Mouse (Mus musculus) limb, embryonic 15.5 days (tissue): ENCODE data around the gene Ubap2. TPM values are rescaled to one million over a fixed set of nuclear protein-coding genes. Genes with fewer than 3 reads are reported as not detected.
A peak's percentile ranks its signal among the peaks of the same experiment; 100 is the strongest.

Source experiments
- ATAC-seq: fragments of 200-750 bp; cut with Nextera tagmentation; 2 replicates; pipeline ENCODE4 v1.8.0; 2017; ENCODE audit warnings: low read depth, moderate TSS enrichment; ENCODE audit not compliant: insufficient number of reproducible peaks, low FRiP score, low TSS enrichment
- H3K27ac ChIP-seq: fragments of 300-500 bp; sonication (generic); 2 replicates; pipeline ENCODE4 v1.5.1; 2015; ENCODE audit warnings: moderate library complexity, mild to moderate bottlenecking, inconsistent platforms
- H3K27me3 ChIP-seq: fragments of 300-500 bp; sonication (generic); 2 replicates; pipeline ENCODE4 v1.6.1; 2015; ENCODE audit warnings: inconsistent platforms
- H3K36me3 ChIP-seq: fragments of 300-500 bp; sonication (generic); 2 replicates; pipeline ENCODE4 v1.6.1; 2015; ENCODE audit warnings: inconsistent platforms
- H3K4me1 ChIP-seq: fragments of 300-500 bp; sonication (generic); 2 replicates; pipeline ENCODE4 v1.6.1; 2015; ENCODE audit warnings: inconsistent platforms
- H3K4me2 ChIP-seq: fragments of 300-500 bp; sonication (generic); 2 replicates; pipeline ENCODE4 v1.6.1; 2015; ENCODE audit warnings: mild to moderate bottlenecking, inconsistent platforms
- H3K4me3 ChIP-seq: fragments of 300-500 bp; sonication (generic); 2 replicates; pipeline ENCODE4 v1.5.1; 2015; ENCODE audit warnings: mild to moderate bottlenecking, inconsistent platforms
- H3K9ac ChIP-seq: fragments of 300-500 bp; sonication (generic); 2 replicates; pipeline ENCODE4 v1.6.1; 2015; ENCODE audit warnings: inconsistent platforms
- H3K9me3 ChIP-seq: fragments of 300-500 bp; sonication (generic); 2 replicates; pipeline ENCODE4 v1.6.1; 2016; ENCODE audit warnings: inconsistent platforms
- WGBS: fragments of 180-500 bp; shearing (Covaris S2); methylation state at CpG from one replicate; pipeline ENCODE4 v1.1.7; 2015; 5-methylcytosine and 5-hydroxymethylcytosine counted together
- polyA plus RNA-seq: library from polyadenylated mRNA; unstranded; fragments of >200 nt; fragmentation: Nextera tagmentation; extraction: Ambion mirVana; gene quantifications from 2 replicates; pipeline ENCODE4 v1.2.1, GENCODE M21; 2015

Ubap2 gene
- polyA plus RNA-seq, 1 experiment from 2014 or later, result 56.9 TPM

DNA sequence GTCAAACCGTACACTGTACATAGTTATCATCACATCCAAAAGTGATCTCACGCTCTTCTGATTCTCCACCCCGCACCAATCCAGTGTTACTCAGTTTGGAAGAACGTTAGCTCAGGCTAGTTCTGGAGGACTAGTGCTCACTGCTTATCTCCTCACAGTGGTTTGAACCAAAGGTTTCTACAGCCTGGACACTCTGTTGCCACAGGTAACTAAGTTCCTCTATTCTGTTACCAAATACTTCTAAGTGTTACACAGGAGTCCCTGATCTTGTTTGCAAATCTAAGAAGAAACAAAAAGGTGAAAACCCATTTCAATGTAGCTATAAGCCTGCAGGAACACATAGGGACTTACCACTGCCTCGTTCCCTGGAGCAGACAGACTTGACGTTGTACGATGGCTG is 21.0 kb upstream of the Ubap2 start:
- Histone ChIP-seq H3K4me3 (no peak overlapping the region), H3K27me3 (no peaks in the 10 kb centered on the region), H3K9me3 (no peaks in the 10 kb centered on the region), H3K9ac (no peak overlapping the region), H3K4me2 (no peak overlapping the region), H3K36me3 (peaks cover 98% of the 10 kb centered on the region), H3K27ac (no peak overlapping the region), H3K4me1 (no peaks in the 10 kb centered on the region)
- WGBS, result 96% methylated on average over 7 of the region's 7 CpGs
- no peak for ATAC-seq

DNA sequence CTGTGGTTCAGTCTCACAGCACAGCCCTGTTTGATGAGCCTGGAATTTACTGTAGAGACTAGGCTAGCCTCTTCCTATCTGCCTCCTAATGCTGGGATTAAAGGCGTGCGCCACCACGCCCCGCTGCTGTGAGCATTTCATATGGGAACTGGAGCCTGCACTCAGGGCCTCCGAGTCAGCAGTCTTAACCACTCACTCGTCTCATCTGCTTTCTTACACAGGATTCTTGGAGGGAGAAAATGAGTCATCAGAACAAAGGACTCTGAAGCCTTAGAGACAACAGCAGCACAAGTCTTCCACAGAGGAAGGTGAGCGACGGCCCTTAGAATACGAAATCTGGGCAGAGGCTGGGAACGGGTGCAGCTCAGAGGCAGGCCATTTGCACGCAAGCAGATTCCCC is 20.6 kb upstream of the Ubap2 start:
- 88% methylated on average over 11 of the region's 11 CpGs for WGBS
- Histone ChIP-seq H3K4me1 (no peaks in the 10 kb centered on the region), H3K27ac (no peak overlapping the region)

DNA sequence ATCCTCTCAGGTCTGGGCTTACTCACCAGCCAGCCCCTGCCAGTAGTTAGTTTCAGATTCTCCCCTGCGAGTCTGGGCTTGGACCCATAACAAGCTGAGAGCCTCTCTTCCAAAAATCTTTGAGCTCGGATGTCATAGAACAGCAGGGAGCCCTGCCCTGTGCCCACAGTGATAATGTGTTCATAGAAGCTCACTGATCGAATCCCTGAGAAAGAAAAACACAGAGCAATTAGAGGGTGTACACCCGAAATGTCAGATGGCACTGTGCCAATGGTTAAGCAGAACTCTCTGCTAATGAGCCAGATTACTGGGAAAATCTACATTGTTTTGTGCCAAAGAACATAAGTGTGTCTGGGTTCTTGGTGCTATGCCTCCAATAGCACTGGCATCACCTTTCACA is 19.0 kb upstream of the Ubap2 start:
- ATAC-seq, result no peak

More for the DNA sequence above, 20.6 kb upstream of the Ubap2 start:
- peaks cover 97% of the 10 kb centered on the region for H3K36me3 ChIP-seq
- H3K4me3 ChIP-seq, result no peak overlapping the region
- no peak for ATAC-seq
- H3K9me3 ChIP-seq, result no peaks in the 10 kb centered on the region
- no peak overlapping the region for H3K4me2 ChIP-seq
- H3K9ac ChIP-seq, result no peak overlapping the region
- no peaks in the 10 kb centered on the region for H3K27me3 ChIP-seq

DNA sequence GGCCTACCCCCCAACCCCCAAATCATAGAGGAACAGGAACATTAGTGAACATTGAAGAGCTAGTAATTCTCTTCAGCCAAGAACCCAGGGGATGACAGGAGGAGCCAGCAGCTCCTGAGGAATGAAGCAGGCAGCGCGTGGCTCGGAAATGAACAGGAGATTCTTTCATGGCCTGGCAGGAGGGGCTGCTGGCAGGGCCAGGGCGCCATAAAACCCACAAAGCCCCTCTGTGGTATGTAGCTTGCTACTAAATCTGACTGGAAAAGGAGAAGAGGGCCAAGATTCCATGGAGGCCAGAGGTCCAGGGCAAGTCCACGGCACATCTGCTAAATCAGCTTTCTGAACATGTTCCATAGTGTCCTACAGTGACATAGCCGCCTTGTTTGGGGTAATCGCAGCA is 14.9 kb upstream of the Ubap2 start:
- Histone ChIP-seq H3K4me3 (no peak overlapping the region), H3K4me1 (peaks cover 9% of the 10 kb centered on the region; the same call in 1 of the 2 replicates), H3K9me3 (no peaks in the 10 kb centered on the region), H3K4me2 (no peak overlapping the region), H3K36me3 (peaks cover 47% of the 10 kb centered on the region), H3K27ac (peak overlapping the region; percentile 75), H3K9ac (no peak overlapping the region), H3K27me3 (no peaks in the 10 kb centered on the region)
- WGBS, result 54% methylated on average over 7 of the region's 7 CpGs
- peak; percentile 70 for ATAC-seq

More for the DNA sequence above, 19.0 kb upstream of the Ubap2 start:
- Histone ChIP-seq H3K27ac (no peak overlapping the region), H3K36me3 (peaks cover 86% of the 10 kb centered on the region), H3K27me3 (no peaks in the 10 kb centered on the region), H3K9ac (no peak overlapping the region), H3K4me2 (no peak overlapping the region), H3K4me3 (no peak overlapping the region), H3K9me3 (no peaks in the 10 kb centered on the region), H3K4me1 (peaks cover 9% of the 10 kb centered on the region; the same call in 1 of the 2 replicates)
- WGBS, result 65% methylated on average over 4 of the region's 4 CpGs

DNA sequence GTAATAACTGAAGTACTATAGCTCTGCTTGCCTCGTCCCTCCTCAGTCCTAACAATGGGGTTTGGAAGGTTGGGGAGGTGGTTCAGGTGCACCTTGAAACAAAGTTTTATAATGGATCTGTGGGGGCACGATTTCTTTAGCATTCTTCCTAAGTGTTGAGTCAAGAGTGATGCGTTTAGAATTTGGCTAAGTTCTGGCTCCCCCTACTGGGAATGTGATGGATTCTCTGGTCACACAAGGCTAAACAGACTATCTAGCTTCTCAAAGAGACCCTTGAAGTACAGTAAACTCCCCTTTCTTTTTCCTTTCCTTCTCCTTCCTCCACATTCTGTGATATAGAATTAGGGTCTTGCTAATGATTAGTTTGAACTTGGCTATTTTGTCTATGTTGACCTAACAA is 11.5 kb upstream of the Ubap2 start:
- Histone ChIP-seq H3K9ac (no peak overlapping the region), H3K27ac (no peak overlapping the region), H3K4me1 (peaks cover 12% of the 10 kb centered on the region; the same call in 1 of the 2 replicates), H3K27me3 (no peaks in the 10 kb centered on the region), H3K4me2 (no peak overlapping the region), H3K36me3 (peaks cover 14% of the 10 kb centered on the region), H3K4me3 (no peak overlapping the region), H3K9me3 (no peaks in the 10 kb centered on the region)
- no peak for ATAC-seq
- WGBS, result 15% methylated on average over 3 of the region's 3 CpGs

DNA sequence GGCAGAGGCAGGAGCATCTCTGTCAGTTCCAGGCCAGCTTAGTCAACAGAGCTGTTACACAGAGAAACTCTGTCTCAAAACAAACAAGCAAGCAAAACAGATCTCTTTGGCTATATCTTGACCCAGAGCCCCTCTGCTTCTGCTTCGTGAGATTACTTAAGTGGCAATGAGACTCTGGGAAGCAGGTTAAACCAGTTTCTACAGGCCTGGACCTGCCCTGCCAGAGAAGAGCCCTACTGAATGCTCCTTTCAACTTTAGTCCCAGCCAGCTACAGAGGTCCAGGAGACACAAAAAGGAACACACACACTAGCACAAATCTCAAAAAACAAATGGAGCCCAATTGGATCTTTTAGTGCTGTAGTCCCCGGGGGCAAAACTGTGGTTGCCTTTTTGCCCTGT is 9.1 kb upstream of the Ubap2 start:
- peaks cover 3% of the 10 kb centered on the region; the same call in 1 of the 2 replicates for H3K4me1 ChIP-seq
- no peaks in the 10 kb centered on the region for H3K36me3 ChIP-seq
- no peak overlapping the region for H3K4me2 ChIP-seq
- 77% methylated on average over 2 of the region's 2 CpGs for WGBS
- no peaks in the 10 kb centered on the region for H3K27me3 ChIP-seq
- 0 out of 2 replicates have a peak overlapping the region, but pooled peaks have one; percentile 47 for H3K27ac ChIP-seq
- no peak overlapping the region for H3K4me3 ChIP-seq
- H3K9me3 ChIP-seq, result no peaks in the 10 kb centered on the region
- no peak for ATAC-seq
- H3K9ac ChIP-seq, result no peak overlapping the region

DNA sequence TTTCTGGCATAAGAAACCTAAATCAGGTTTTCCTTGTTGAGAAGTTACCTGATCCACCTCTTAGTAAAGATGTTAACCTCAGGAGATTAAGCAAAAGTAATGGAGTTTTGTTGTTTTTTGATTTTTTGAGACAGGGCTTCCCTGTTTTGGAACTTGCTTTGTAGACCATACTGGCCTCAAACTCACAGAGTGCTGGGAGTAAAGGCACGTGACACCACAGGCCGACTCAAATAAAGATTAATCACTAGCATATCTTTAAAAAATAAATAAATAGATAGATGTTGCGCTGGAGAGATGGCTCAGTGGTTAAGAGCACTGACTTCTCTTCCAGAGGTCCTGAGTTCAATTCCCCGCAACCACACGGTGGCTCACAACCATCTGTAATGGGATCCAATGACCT is 983 bp upstream of the Ubap2 start:
- no peak for ATAC-seq
- Histone ChIP-seq H3K36me3 (peaks cover 3% of the 10 kb centered on the region; the same call in 1 of the 2 replicates), H3K27me3 (no peaks in the 10 kb centered on the region), H3K4me1 (peaks cover 23% of the 10 kb centered on the region), H3K9me3 (no peaks in the 10 kb centered on the region), H3K9ac (peak overlapping the region; percentile 43; the same call in 1 of the 2 replicates), H3K27ac (peak overlapping the region; percentile 95), H3K4me3 (peak overlapping the region; percentile 78), H3K4me2 (peak overlapping the region; percentile 61)
- WGBS, result 70% methylated on average over 5 of the region's 5 CpGs

DNA sequence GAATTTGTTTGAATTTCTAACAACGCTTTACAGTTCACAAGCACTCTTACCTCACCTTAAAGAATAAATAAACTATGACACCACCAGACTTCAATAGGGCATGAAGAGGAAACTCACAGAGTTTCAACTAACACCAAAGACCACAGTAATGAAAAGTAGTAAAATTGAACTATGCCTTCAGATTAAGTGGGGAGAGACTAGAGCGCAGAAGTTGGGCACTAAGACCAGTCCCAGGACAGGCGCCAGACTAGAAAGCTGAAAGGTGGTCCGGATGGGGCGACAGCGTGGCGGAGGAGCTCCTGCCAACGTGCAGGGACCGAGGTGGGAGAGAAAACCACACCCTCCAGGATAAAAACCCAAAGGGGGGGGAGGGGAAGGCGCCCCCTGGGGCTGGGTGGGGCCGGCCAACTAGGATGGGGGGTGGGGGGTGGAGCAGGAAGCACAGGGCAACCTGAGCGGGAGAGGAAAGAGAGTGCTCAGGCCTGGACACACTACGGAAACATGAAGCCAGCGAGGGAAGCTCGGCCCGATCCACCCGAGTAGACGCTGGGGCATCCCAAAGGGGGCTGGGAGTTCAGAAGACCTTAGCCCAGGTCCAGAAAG is 466 bp downstream of the Ubap2 start:
- Histone ChIP-seq H3K4me2 (peak overlapping the region; percentile 61), H3K4me1 (peaks cover 23% of the 10 kb centered on the region), H3K9me3 (no peaks in the 10 kb centered on the region), H3K4me3 (peak overlapping the region; percentile 78), H3K27ac (peak overlapping the region; percentile 95), H3K9ac (peak overlapping the region; percentile 73), H3K27me3 (no peaks in the 10 kb centered on the region), H3K36me3 (peaks cover 9% of the 10 kb centered on the region; the same call in 1 of the 2 replicates)
- peak; percentile 44; the same call in 1 of the 2 replicates for ATAC-seq
- WGBS, result 1% methylated on average over 18 of the region's 18 CpGs

DNA sequence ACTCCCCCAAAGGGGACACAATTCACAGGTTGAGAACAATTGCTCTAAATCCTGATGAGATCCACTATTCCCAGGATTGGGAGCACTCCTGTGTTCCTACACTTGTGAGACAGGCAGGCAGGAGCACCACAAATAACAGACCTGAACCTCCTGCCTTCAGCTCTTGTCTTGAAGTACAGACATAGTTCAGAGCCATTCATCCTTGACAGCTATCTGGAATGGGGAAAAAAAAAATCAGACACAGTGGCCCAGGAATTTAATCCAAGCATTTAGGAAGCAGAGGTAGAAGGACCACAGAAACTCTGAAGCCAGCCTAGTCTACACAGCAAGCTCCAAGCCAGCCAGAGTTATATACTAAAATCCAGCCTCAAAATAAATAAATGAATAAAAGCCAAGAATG is 6.8 kb downstream of the Ubap2 start:
- Histone ChIP-seq H3K4me1 (peaks cover 14% of the 10 kb centered on the region), H3K9ac (no peak overlapping the region), H3K4me2 (no peak overlapping the region), H3K9me3 (no peaks in the 10 kb centered on the region), H3K27me3 (no peaks in the 10 kb centered on the region), H3K27ac (no peak overlapping the region), H3K4me3 (no peak overlapping the region), H3K36me3 (peaks cover 14% of the 10 kb centered on the region; the same call in 1 of the 2 replicates)
- ATAC-seq, result no peak

DNA sequence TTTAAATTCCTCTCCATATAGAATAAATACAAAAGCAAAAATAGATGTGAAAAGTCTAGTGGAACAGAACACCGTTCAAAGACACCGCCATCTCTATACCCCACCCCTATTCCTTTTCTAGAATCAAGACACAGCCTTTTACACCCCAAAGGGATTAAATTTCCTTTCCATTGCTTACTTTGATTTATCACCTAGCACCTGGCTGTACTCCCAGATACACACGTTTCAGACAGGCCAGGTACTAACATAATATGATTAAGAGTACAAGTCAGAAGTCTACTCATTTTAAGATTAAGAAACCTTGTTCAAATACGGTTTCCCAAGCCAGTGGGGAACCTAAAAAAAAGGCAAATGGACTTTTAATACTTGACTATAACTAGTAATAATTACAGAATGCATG is 8.6 kb downstream of the Ubap2 start:
- ATAC-seq, result no peak
- H3K4me3 ChIP-seq, result no peak overlapping the region
- H3K4me1 ChIP-seq, result no peaks in the 10 kb centered on the region; the same call in 1 of the 2 replicates
- WGBS, result 58% methylated on average over 4 of the region's 4 CpGs
- H3K27ac ChIP-seq, result no peak overlapping the region
- H3K36me3 ChIP-seq, result peaks cover 23% of the 10 kb centered on the region; the same call in 1 of the 2 replicates
- H3K4me2 ChIP-seq, result no peak overlapping the region
- H3K27me3 ChIP-seq, result no peaks in the 10 kb centered on the region
- H3K9me3 ChIP-seq, result no peaks in the 10 kb centered on the region
- no peak overlapping the region for H3K9ac ChIP-seq

DNA sequence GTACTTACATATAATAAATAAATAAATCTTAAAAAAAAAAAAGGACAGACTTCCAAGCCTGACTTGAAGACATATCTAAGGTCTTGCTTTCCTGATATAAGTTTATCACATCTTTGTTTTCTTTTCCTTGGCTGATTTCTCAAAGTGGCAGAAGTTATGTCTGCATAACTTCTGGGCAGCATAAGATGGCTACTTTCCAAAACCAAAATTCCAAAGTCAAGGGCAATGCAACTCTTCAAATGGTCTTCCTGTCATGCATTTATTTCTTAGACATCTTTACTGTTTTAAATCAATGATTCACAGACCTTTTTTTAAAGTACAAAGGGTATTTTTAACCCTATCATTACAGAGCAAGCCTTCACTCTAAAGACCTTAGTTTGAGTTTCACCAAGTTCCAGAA is 14.3 kb downstream of the Ubap2 start:
- peaks cover 15% of the 10 kb centered on the region; the same call in 1 of the 2 replicates for H3K36me3 ChIP-seq
- ATAC-seq, result no peak
- H3K27me3 ChIP-seq, result no peaks in the 10 kb centered on the region
- H3K27ac ChIP-seq, result no peak overlapping the region
- no peaks in the 10 kb centered on the region for H3K9me3 ChIP-seq
- H3K4me2 ChIP-seq, result no peak overlapping the region
- no peak overlapping the region for H3K9ac ChIP-seq
- H3K4me3 ChIP-seq, result no peak overlapping the region
- no peaks in the 10 kb centered on the region; the same call in 1 of the 2 replicates for H3K4me1 ChIP-seq

DNA sequence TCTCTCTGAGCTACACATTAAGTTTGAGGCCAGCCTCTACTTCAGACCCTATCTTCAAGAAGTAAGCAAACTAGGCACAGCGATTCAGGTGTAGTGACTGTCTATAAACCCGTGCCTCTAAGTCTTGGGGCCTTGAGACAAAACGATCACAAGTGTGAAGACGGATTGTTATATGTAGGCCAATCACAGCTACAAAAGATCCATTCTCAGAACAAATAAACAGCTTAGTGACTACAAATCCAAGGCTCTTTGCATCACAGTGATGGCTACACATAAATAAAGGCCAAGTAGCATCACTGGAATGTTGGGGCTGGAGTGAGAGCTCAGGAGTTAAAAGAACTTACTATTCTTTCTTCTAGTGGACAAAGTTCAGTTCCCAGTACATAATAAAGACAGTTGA is 15.9 kb downstream of the Ubap2 start:
- whole genome bisulfite sequencing, result 87% methylated on average over 4 of the region's 4 CpGs
- no peak for ATAC-seq
- no peak overlapping the region for H3K4me3 ChIP-seq
- H3K9me3 ChIP-seq, result no peaks in the 10 kb centered on the region
- H3K9ac ChIP-seq, result no peak overlapping the region
- H3K27ac ChIP-seq, result no peak overlapping the region
- H3K4me2 ChIP-seq, result no peak overlapping the region
- H3K4me1 ChIP-seq, result no peaks in the 10 kb centered on the region; the same call in 1 of the 2 replicates
- no peaks in the 10 kb centered on the region for H3K27me3 ChIP-seq
- H3K36me3 ChIP-seq, result peaks cover 12% of the 10 kb centered on the region; the same call in 1 of the 2 replicates
